Mouse (Mus musculus): ENCODE results near the gene Gnl3.

Gnl3 gene

DNA sequence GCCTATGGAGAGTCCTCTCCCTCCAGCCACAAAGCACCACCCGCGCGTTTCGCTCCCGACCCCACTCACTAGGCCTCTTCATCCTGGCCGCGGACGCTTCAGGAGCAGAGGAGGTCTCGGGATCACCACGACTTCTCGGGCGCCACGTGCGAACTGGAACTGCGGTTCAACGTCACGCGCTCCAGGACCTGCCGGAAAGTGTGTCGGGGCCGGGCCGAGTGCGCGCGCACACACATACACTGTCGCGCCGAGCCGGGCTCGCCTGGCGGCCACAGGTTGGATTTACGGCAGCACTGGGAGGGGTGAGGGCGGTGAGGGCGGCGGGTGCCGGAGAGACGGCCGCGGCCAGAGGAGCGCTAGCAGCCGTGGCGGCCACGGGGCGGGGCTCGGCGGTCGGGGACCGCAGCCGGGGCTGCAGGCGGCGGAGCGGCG lies at the start of gene Gnl3, which contains the start of gene Pbrm1:
TSS of gene Gnl3 (minus strand) at position 293 of the 432 bp plus-strand sequence.
TSS of gene Pbrm1 (plus strand) at position 279 of the 432 bp plus-strand sequence.
- peak; percentile 97 for DNase-seq

DNA sequence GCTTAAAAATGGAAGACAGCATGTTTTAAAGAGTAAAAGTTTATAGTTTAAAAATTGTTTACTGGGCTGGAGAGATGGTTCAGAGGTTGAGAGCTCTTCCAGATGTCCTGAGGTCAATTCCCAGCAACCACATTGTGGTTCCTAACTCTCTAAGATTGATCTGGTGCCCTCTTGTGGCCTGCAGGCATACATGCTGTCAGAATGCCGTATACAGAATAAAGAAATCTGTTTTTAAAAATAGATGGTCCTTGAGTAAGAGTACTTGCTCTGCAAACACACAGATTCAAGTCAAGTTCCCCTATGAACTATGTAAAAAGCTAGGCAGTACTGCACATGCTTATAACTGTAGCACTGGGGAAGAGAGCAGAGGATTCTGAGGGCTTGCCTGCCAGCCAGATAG lies 43.3 kb upstream of the Gnl3 start:
- DNase-seq = no peak

DNA sequence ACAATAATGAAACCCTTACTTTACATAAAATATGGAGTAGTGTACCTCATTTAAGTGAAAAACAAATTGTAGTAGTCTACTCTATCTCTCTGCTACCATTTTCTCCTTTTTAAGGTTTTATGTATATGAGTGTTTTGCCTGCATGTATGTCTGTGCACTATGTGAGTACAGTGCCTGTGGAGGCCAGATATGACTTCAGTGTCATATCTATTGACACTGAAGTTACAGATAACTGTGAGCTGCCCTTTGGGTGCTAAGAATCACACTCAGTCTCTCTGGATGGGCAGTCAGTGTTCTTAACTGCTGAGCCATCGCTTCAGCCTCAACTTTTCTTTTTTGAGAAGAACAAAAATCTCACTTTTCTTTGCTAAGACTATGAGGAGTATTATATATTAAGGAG lies 26.9 kb upstream of the Gnl3 start:
- DNase-seq = no peak

DNA sequence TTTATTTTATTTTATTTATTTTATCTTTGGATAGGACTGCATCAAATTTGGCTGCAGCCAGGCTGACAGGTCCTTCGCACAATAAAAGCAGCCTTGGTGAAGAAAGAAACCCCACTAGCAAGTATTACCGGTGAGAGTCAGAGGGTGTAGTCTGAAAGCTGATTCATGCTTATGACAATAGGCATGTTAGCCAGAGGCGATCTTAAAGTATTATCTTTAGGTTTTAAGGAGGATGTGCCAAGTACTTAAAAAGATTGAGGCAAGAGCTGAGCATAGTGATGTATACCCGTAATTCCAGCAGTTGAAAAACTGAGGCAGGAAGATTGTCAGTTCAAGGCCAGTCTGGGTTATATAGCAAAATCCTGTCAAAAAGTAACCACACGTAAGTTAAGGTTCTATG lies 26.3 kb upstream of the Gnl3 start:
- DNase-seq = no peak

DNA sequence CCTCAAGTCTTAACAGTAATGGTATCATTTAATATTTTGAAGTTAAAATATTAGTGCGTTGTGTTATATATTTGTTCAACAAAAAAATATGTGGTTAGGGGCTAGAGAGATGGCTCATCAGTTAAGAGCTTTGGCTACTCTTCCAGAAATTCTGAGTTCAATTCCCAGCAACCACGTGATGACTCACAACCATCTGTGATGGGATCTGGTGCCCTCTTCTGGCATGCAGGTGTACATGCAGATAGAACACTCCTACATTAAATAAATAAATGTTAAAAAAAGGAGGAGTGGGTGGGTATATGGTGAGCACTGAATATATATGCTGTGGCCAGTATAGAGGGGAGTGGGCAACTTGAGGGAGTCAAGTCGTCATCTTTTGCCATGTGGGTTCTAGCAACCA lies 6.8 kb upstream of the Gnl3 start:
- DNase-seq = no peak

DNA sequence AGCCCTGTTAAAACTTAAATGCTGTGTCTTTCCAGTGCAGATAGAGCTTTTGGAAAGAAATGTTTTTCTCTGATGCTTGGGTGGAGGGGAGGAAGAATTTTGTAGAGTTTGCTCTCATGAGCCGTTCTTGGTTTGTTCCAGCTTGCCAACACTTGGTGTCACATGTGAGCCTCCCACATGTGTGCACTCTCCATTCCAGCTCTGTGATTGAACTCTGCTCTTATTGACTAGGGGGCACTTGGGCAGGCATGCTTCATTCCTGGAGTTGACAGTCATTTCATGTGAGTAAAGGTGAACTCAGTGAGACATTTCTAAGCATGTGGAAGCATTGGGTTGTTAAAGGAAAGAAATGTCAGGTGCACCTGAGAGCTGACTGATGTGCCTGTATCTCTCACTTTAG lies 3.6 kb upstream of the Gnl3 start:
- no peak for DNase-seq

DNA sequence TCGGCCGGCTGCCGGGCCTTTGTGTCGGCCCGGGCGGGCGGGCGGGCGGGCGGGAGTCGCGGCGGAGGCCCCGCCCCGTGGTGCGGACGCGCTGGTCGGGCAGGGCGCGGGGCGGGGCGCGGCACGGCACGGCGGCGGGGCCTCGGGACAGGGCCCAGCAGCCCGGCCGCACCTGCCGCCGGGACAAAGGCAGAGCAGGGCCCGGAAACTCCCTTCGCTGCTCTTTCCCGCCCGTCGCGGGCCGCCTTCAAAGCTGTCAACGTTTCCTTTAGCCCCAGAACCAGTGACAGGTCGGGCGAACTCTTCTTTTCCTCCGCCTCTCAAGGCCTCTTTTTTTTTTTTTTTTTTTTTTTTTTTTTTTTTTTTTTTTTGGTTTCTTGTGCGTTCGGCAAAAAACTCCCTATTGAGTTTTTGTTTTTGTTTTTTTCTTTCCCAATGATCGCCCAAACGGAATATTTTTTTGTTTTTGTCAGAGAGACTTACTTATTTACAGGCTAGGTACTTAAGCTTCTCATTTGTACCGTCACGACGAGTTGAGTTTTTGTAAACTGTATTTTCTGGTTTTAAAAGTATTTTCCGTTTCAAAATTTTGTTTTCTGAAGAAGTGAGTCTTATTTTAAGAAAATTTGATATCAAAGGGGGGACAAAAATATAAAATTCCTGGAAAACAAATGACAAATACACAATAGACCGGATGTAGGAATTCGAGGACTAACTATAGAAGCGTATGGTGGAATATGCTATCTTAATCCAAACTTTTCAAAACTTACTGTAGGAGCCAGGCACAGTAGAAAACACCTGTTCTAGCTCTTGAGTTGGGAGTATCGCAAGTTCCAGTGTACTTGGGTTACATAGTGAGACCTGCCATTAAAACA lies 616 bp upstream of the Gnl3 start:
- DNase-seq = no peak

DNA sequence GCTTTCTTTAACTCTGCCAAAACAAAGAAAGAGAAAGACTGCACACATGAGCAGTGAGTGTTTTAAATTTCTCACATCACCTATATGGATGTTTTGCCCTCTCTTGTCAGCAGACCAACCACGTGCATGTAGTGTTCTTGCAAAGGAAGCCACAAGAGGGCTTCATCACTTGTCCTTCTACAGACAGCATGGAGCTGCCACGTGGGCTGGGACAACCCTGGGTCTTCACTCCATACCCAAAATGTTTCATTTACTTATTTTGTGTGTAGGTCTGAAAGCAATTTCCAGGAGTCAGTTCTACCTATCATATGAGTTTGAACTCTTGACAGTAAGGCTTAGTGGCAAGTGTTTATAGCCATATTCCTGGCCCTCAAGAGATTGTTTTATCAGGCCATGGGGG lies 1.1 kb downstream of the Gnl3 start:
- DNase-seq = no peak

DNA sequence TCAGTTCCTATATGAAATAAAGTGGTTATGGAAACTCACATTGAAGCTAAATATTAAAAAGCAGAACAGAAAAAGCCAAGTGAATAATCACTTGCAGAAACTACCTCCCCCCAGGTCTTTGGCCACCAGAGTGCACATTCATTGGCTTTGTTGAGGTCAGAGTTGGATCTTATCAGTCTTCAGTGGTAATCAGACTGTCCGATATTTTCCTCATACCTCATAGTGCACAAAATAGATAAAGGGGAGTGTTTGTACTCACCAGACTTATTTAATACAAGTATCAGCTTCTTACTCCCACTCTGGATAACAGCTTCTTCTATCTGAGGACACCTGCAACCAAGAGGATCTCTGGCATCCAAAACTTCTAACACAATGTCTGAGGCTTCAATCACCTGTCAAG lies 2.9 kb downstream of the Gnl3 start:
- no peak for DNase-seq

DNA sequence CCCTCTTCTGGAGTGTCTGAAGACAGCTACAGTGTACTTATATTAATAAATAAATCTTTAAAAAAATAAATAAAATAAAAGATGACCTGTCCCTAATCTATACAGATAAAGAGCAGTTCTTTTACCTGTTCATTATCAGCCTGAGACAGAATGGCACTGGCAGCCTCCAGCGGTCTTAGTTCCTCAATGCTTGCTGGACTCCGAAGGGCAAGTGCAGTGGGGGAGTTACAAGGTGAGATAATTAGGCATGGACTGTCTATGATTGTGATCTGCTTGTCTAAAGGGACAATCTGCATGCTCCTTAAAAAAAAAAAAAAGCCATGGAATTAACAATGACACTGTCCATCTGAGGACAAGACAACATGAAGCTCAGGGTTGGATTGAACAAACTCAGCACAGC lies 5.0 kb downstream of the Gnl3 start:
- DNase-seq = no peak

DNA sequence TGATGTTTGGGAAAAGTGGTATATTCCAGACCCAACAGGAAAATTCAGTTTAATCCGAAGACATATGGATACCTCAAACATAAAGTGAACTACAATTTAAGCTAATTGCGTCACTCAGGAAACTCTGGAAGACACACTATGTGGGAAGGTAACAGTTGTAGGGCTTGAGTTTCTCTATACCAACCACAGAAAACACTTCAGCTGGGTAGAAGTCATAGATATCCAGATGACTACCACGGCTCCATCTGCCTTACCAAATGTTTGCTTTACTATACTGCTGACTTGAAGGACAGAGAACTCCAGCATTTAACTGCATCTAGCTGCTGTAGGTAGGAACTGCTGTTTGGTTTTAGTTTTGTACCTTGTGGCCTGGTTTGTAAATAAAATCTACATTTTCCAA lies 7.4 kb downstream of the Gnl3 start:
- no peak for DNase-seq

DNA sequence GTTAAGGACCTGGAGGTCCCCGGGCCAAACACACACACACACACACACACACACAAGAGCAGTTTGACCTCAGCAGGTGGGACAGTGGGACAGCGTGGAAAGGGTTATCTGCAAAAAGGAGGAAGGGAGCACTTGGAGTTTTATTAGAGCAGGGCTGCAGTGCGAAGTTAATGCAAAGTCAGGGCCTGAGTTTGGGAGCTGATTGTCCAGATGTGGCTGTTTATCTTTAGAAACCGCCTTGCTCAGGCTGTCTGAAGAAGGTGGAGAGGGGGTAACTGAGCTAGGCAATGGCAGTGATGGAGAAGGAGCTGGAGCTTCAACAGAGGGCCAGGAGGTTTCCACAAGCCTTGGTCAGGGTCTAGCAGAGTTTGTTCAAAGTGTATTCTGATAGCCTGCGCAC lies 12.2 kb downstream of the Gnl3 start:
- DNase-seq = no peak

DNA sequence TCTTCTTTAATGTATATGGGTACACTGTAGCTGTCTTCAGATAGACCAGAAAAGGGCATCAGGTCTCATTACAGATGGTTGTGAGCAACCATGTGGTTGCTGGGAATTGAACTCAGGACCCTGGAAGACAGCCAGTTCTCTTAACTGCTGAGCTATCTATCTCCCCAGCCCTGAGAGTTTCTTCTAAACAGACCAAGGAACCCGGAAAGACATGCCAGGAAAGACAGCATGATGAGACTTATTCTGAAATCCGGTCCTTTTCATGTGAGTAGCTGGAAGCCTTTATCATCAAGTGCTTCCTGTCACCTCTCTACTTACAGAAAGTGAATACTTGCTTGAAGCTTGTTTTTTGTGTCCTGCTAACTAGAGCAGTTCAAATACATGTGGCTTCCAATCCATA lies 14.4 kb downstream of the Gnl3 start:
- DNase-seq = no peak

DNA sequence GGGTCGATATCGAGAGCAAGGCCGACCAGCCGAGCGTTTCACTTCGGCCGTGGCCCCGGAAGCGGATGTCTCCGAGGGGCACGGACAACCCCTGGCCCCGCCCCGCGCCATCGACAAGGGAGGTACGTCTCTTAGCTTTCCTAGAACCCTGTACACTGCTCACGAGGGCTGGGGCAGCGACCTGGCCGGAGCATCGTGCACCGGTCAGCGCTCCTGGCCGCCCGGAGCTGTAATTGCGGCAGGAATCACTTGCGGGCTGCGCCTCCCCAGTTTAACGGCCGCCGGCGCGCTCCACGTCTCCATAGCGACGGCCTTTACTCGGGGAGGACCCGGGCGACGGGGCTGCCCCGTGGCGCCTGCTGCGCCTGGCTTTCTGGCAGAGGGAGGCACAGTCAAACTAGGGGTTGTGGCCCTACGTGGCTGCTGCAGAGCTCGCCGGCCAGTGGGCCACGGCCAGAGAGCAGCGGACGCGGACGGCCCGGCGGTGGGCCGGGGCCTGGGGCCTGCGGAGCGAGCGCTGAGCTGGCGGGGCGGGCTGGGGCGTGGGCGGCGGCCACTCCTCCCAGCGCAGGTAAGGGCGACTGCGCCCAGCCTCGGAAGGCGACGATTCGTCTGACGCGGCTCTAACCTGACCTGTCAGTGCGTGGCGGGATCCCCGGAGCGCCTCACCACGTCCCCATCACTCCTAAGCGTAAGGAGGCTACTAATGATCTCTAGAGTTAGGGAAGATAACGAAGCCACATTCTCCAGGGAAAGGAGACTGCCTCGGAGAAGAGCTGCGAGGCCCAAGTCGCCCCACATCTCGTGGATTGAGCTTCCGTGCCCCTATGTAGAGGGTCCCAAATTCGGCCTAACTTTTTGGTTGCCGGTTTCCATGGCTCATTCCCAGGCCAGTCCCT lies 17.4 kb downstream of the Gnl3 start, which contains the start of the genes Glt8d1 and Spcs1:
TSS of gene Glt8d1 (plus strand) at position 94 of the 899 bp plus-strand sequence.
TSS of gene Spcs1 (minus strand) at position 366 of the 899 bp plus-strand sequence.
- peak; percentile 85 for DNase-seq

DNA sequence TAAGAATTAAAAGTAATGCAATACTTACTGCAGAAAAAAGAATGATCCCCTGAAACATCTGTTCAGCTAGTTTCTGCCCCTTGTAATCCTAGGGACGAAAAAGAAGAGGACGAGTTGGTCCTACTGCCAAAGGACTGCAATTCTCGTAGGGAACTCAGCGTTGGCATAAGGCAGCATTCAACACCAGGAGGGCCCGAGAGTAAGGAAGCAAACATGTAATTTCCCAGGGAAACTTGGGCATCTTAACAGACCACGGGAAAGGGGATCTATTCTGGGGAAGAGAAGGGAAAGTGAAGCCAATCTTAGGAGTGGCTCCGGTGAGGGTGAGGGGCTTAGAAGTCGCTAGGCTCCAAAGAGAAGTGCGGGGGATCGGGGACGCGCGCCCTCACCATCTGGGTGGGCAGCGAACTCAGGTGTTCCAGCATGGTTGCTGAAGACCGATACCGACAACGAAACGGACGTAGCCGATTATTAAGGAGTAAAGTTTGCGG lies 18.1 kb downstream of the Gnl3 start:
- DNase-seq = no peak

DNA sequence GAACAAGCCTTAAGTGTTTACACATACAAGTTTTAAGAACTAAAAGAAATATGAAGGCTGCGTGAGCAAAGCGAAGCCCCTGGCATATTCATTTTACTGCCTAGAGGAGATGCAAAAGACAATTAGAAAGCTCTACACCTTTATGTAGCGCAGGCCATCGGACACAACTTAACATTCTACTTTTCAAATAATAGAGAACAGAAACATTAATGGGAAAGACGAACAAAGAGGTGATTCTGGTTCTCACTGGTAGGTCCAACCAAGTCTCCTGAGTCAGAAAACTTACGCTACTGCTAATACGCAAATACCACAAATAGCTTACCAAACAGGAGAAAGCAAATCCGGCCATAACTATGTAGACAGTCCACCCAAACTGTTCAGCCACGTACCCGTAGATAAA lies 18.6 kb downstream of the Gnl3 start:
- no peak for DNase-seq

DNA sequence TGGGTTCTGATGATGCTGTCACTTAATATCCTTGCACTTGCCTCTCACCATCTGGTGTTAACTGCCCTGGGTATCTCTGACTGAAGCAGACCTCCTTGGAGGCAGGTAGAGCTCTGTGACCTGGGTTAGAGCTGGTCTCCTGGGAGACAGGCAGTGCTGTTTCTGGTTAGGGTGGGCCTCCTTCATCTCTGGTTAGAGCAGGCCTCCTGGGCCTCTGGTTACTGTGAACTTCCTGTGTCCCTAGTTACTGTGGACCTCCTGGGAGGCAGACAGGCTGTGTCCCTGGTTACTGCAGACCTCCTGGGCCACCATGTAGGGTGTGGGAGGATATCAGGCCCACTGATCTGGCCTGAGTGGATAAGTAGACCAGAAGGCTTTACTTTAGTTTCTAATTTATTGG lies 22.5 kb downstream of the Gnl3 start:
- no peak for DNase-seq

DNA sequence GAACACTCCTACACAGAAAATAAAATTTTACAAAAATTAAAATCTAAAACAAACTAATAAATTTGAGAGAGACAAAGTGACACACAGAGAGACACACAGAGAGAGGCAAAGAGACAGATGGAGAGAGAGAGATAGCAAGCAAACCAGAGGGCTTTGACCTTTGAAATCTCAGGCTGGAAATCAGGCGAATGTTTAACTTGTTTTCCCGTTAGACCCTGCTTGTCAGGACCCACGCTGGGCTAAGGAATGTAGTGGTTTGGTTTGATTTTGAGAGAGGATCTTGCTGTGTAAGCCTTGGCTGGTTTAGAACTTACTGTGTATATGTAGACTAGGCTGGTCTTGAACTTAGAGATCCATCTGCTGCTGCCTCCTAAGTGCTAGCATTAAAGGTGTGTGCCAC lies 42.7 kb downstream of the Gnl3 start:
- no peak for DNase-seq

DNA sequence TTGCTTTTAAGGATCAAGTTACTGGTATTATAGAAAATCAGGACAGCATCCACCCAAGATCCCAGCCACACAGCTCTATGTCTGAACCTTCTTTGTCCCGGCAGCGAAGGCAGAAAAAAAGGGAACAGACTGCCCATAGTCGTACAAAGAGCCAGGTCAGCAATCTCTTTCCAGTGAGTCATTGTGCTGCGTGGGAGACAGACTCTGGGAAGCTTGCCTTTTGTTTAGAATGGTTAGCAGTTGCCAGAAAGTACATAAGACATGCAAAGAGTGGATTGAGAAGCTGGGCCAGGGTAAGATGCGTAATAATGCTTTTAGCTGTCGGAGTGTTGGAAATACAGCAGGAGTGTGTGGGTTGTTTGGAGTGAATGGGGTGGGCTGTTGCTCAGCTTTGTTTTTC lies 44.7 kb downstream of the Gnl3 start:
- no peak for DNase-seq

All from right cerebral cortex, postnatal 4 days (tissue).